Mouse (Mus musculus): ENCODE measurements around the gene Zbtb6. TPM values are rescaled to one million over a fixed set of nuclear protein-coding genes. Genes with fewer than 3 reads are reported as not detected.

The Zbtb6 gene
- 1.5 and 2.2 TPM in 2 replicates for polyA plus RNA-seq (2012; rRNA removed)

GRCm38 (mm10) chr2:37442611-37443591 lies at the start of gene Zbtb6, which contains the start of the genes Zbtb26 and Rabgap1:
TSS of gene Zbtb6 (minus strand) at chr2:37443171.
TSS of gene Zbtb26 (minus strand) at chr2:37443135.
TSS of gene Rabgap1 (plus strand) at chr2:37443279.
- Histone ChIP-seq H3K4me3 (ENCODE audit: control insufficient read depth, low read depth, low read length) (peak within 1 kb of the TSS; percentile 97), H3K27me3 (ENCODE audit: control insufficient read depth, insufficient read depth, low read length) (no peaks in the 10 kb centered on the region), H3K36me3 (ENCODE audit: control insufficient read depth, insufficient read depth, low read length) (no peaks in the 10 kb centered on the region), H3K27ac (ENCODE audit: control insufficient read depth, insufficient read depth, low read depth, low read length) (peak within 1 kb of the TSS; percentile 89), H3K4me1 (ENCODE audit: control insufficient read depth, insufficient read depth, low read length) (no peaks in the 10 kb centered on the region; the same call in 1 of the 2 replicates)
- peak; percentile 83 for TF ChIP-seq POLR2A (IDR thresholded peaks at IDR 0.05; ENCODE audit: control insufficient read depth, low read depth, low read length)
- TF ChIP-seq CTCF (IDR thresholded peaks at IDR 0.05; ENCODE audit: control insufficient read depth, insufficient read depth, insufficient replicate concordance, low read depth, low read length): no peak

- no peak for TF ChIP-seq POLR2A (IDR thresholded peaks at IDR 0.05; ENCODE audit: control insufficient read depth, low read depth, low read length)
- no peak for TF ChIP-seq CTCF (IDR thresholded peaks at IDR 0.05; ENCODE audit: control insufficient read depth, insufficient read depth, insufficient replicate concordance, low read depth, low read length)
- Histone ChIP-seq H3K27me3 (ENCODE audit: control insufficient read depth, insufficient read depth, low read length) (no peaks in the 10 kb centered on the region), H3K4me1 (ENCODE audit: control insufficient read depth, insufficient read depth, low read length) (no peaks in the 10 kb centered on the region), H3K27ac (ENCODE audit: control insufficient read depth, insufficient read depth, low read depth, low read length) (no peak overlapping the region), H3K4me3 (ENCODE audit: control insufficient read depth, low read depth, low read length) (no peak overlapping the region), H3K36me3 (ENCODE audit: control insufficient read depth, insufficient read depth, low read length) (peaks cover 1% of the 10 kb centered on the region)
Measured at GRCm38 (mm10) chr2:37488956-37489355, 46.0 kb upstream of the Zbtb6 start.

GRCm38 (mm10) chr2:37486408-37486807 lies 43.4 kb upstream of the Zbtb6 start:
- Histone ChIP-seq H3K27ac (ENCODE audit: control insufficient read depth, insufficient read depth, low read depth, low read length) (no peak overlapping the region), H3K4me1 (ENCODE audit: control insufficient read depth, insufficient read depth, low read length) (no peaks in the 10 kb centered on the region), H3K36me3 (ENCODE audit: control insufficient read depth, insufficient read depth, low read length) (peaks cover 3% of the 10 kb centered on the region), H3K4me3 (ENCODE audit: control insufficient read depth, low read depth, low read length) (no peak overlapping the region), H3K27me3 (ENCODE audit: control insufficient read depth, insufficient read depth, low read length) (no peaks in the 10 kb centered on the region)
- TF ChIP-seq POLR2A (IDR thresholded peaks at IDR 0.05; ENCODE audit: control insufficient read depth, low read depth, low read length) (no peak), CTCF (IDR thresholded peaks at IDR 0.05; ENCODE audit: control insufficient read depth, insufficient read depth, insufficient replicate concordance, low read depth, low read length) (no peak)

- Histone ChIP-seq H3K4me1 (ENCODE audit: control insufficient read depth, insufficient read depth, low read length) (no peaks in the 10 kb centered on the region), H3K36me3 (ENCODE audit: control insufficient read depth, insufficient read depth, low read length) (peaks cover 3% of the 10 kb centered on the region), H3K27ac (ENCODE audit: control insufficient read depth, insufficient read depth, low read depth, low read length) (no peak overlapping the region), H3K4me3 (ENCODE audit: control insufficient read depth, low read depth, low read length) (no peak overlapping the region), H3K27me3 (ENCODE audit: control insufficient read depth, insufficient read depth, low read length) (no peaks in the 10 kb centered on the region)
- TF ChIP-seq POLR2A (IDR thresholded peaks at IDR 0.05; ENCODE audit: control insufficient read depth, low read depth, low read length) (no peak), CTCF (IDR thresholded peaks at IDR 0.05; ENCODE audit: control insufficient read depth, insufficient read depth, insufficient replicate concordance, low read depth, low read length) (no peak)
Measured at GRCm38 (mm10) chr2:37485370-37485769, 42.4 kb upstream of the Zbtb6 start.

DNA sequence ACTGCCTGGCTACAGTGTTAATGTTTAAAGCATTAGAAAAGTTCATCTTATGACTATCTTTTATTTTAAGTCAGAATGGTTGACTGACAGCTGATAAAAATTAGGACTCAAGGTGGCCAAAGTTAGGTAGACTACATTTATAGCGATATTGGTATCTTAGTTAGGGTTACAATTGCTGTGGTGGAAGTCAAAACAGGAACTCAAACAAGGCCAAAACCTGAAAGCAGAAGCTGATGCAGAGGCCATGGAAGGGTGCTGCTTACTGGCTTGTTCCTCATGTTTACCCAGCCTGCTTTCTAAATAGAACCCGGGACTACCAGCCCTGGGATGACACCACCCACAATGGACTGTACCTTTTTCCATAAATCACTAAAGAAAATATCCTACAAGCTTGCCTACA lies 41.2 kb upstream of the Zbtb6 start:
- Histone ChIP-seq H3K36me3 (ENCODE audit: control insufficient read depth, insufficient read depth, low read length) (peaks cover 3% of the 10 kb centered on the region), H3K4me3 (ENCODE audit: control insufficient read depth, low read depth, low read length) (no peak overlapping the region), H3K27me3 (ENCODE audit: control insufficient read depth, insufficient read depth, low read length) (no peaks in the 10 kb centered on the region), H3K4me1 (ENCODE audit: control insufficient read depth, insufficient read depth, low read length) (no peaks in the 10 kb centered on the region), H3K27ac (ENCODE audit: control insufficient read depth, insufficient read depth, low read depth, low read length) (no peak overlapping the region)
- TF ChIP-seq CTCF (IDR thresholded peaks at IDR 0.05; ENCODE audit: control insufficient read depth, insufficient read depth, insufficient replicate concordance, low read depth, low read length) (no peak), POLR2A (IDR thresholded peaks at IDR 0.05; ENCODE audit: control insufficient read depth, low read depth, low read length) (no peak)

GRCm38 (mm10) chr2:37480039-37480438 lies 37.1 kb upstream of the Zbtb6 start:
- peaks cover 4% of the 10 kb centered on the region for H3K36me3 ChIP-seq (ENCODE audit: control insufficient read depth, insufficient read depth, low read length)
- H3K27ac ChIP-seq (ENCODE audit: control insufficient read depth, insufficient read depth, low read depth, low read length): no peak overlapping the region
- no peak for TF ChIP-seq CTCF (IDR thresholded peaks at IDR 0.05; ENCODE audit: control insufficient read depth, insufficient read depth, insufficient replicate concordance, low read depth, low read length)
- TF ChIP-seq POLR2A (IDR thresholded peaks at IDR 0.05; ENCODE audit: control insufficient read depth, low read depth, low read length): no peak
- no peaks in the 10 kb centered on the region for H3K27me3 ChIP-seq (ENCODE audit: control insufficient read depth, insufficient read depth, low read length)
- no peak overlapping the region for H3K4me3 ChIP-seq (ENCODE audit: control insufficient read depth, low read depth, low read length)
- H3K4me1 ChIP-seq (ENCODE audit: control insufficient read depth, insufficient read depth, low read length): no peaks in the 10 kb centered on the region

- Histone ChIP-seq H3K4me1 (ENCODE audit: control insufficient read depth, insufficient read depth, low read length) (no peaks in the 10 kb centered on the region), H3K36me3 (ENCODE audit: control insufficient read depth, insufficient read depth, low read length) (peaks cover 4% of the 10 kb centered on the region), H3K4me3 (ENCODE audit: control insufficient read depth, low read depth, low read length) (no peak overlapping the region), H3K27ac (ENCODE audit: control insufficient read depth, insufficient read depth, low read depth, low read length) (no peak overlapping the region), H3K27me3 (ENCODE audit: control insufficient read depth, insufficient read depth, low read length) (no peaks in the 10 kb centered on the region)
- TF ChIP-seq CTCF (IDR thresholded peaks at IDR 0.05; ENCODE audit: control insufficient read depth, insufficient read depth, insufficient replicate concordance, low read depth, low read length): no peak
- TF ChIP-seq POLR2A (IDR thresholded peaks at IDR 0.05; ENCODE audit: control insufficient read depth, low read depth, low read length): no peak
Measured at GRCm38 (mm10) chr2:37479559-37479958, 36.6 kb upstream of the Zbtb6 start.

Measured in testis, adult 2 months (tissue).